Mouse (Mus musculus): ENCODE measurements at regions not wholly inside any gene's neighbourhood (a gene's known extent, or its start where the extent isn't known, plus 50 kb on each side); places are given as distances from the start of the nearest gene placed in this dataset.
A peak's percentile ranks its signal among the peaks of the same experiment; 100 is the strongest.

DNA sequence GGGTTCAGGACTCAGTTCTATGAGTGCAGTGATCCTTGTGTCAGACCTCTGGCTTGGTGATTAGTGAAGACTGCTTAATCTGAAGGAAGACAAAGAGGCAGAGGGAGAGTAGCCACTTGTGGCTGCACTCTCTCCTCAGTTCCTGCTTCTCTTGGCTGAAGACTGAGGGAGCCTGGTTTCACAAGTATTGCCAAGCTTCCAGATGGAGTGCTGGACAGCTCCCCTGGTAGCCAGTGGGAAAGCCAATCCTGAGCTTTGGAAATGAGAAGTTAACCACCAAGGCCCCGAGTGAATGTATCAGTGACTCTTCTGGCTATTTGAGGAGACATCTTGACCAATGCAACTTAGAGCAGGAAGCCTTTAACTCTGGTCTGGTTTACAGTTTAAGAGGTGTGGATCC, 279.9 kb upstream of the Adamts16 start:
- DNase-seq, result no peak

DNA sequence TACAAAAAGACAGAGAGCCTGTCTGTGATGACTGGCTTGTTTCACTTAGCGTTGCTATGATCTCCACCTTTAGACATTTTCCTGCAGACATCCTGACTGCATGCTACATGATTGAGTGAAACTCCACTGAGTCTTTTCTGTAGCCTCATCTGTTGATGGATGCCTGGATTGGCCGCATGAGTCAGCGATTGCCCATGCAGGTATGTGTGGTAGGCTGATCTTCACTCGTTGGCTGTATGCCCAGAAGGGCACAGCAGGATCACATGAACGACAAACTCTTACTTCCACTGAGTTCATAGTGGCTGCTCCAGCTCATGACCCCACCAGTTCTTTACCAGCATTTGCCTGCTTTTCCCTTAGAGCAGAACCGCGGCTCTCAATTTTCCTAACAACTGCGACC, 266.6 kb upstream of the Adamts16 start:
- DNase-seq, result peak; percentile 40

DNA sequence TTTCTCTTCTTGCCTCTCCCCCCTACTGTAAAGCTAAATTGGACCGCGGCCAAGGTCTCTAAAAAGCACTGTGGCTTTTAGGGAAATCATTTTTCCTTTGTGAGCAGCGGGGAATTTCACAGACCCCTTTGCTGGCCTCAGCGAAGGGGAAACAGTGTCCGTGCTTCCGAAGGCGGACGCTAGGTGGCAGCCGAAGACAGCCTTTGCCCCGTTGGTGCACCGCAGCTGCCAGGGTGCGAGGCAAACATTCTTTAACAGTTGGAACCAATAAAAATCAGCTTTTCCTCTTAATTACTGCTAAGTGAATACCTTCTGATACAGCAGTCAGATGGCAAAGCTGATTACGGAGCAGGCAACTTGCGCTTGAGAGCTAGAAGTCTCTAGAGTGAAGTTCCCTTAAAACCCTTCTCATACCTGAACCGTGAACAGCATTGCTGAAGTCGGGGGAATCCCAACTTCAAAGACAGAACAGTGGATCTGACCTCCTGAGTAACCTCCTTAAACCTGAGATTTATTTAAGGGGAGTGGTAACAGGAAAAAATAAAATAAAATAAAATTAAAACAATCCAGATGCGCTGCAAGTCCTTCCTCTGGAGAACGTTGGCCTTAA, 263.7 kb upstream of the Adamts16 start:
- DNase-seq, result peak; percentile 43

DNA sequence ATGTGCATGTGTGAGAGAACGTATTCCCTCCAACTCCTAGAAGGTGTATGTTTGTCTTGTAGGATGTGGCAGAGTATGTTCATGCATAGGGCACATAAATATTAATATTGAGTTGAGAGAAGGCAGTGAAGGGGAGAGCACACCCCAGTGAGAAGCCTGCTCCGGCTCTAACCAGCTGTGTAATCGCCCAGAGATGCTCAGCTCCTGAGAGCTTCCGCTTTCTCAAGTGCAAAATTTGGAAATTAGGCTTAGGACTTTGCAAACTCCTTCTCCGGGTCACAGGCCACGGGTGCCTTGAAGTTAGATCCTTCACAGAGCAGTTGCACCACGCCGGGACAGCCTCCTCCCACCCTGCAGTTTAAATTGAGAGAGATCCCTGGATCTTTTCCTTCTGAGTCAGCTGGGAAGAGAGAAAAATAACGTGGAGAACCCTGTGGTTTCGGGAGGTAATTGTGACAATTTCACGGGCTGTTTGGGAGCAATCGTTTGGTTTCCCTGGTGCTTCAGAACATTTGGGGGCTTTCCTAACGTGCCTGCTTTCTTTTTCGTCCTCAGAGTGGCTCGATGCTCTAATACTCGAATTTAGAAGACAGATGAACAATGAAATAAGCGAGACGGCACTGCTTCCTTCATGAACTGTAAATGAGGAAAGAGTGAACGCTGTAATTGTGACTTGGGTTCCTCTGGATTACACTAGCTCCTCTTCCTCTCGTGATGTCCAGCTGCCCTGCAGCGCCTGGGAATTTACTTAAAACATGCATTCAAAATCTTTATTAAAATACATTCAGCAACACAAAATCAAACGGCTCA, 263.0 kb upstream of the Adamts16 start:
- DNase-seq, result no peak

DNA sequence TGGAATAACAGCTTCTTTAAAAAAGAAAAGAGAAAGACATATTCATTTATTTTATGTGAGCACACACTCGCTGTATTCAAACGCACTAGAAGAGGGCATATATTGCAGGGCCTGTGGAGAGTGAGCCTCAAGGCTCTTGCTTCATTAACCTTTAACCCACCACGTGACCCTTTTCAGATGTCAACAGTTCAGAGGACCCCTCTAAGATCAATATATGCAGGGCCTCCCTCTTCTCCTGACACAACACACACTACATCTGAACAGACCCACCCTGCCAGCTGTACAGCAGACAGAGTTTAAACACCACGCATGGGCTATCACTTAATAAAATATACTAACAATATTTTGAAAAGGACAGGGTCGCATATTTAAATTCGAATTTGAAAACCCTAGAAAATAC, 242.7 kb upstream of the Adamts16 start:
- no peak for DNase-seq

DNA sequence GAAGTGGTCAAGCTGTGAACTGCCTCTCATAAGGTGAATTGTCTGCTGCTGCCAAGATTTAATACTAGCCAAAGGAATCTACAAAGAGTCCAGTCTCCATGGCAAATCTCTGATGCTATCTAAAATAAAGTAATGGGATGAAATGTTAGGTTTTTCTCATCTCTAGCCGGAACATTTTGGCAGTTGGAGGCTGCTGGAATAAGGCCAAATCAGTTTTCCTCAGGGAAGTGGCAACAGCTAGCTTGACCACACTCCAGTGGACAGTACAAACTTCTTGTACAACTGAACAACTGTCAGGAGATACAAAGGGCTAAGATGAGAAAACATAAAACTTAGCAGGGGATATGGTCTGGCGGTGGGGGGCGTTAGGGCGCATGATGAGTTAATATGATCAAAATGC, 234.3 kb upstream of the Adamts16 start:
- DNase-seq, result no peak

DNA sequence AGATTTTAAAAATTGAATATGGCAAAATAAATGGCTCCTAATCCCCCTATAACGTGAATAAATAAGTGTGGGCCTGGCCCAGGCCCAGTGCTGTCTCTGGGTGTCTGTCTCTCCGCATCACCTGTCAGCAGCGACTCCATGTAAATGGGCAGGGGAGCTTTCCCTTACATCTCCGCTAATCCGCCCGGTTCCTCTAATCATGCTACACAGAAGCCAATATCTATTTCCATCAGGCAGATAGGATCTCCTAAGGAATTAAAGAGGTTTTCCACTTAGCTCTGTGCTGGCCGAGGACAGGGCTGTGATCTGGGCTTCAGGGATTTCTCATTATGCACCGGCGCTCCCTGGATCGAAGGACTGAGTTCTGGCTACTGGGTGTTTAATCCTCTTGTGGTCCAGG, 232.4 kb upstream of the Adamts16 start:
- DNase-seq, result no peak

DNA sequence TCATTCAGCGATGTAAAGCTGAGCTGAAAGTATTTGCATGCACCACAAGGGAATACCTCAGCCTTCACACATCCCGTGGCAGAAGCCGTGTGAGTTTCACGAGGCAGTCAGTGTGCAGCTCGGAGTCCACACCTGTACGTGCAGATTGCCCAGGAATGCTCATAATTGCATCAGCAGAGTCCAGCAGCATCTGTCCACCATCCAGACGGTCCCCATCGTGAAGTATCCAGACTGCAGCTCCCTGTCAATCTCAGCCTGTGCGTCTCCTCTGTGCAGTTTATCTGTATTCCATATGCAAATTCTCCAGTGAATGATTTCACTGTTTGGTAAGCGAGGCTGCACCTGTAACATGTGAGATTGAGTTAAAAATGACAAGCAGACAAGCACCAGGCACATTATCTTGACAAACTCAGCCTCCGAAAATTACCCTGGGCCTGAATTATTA, 227.2 kb upstream of the Adamts16 start:
- DNase-seq, result no peak

DNA sequence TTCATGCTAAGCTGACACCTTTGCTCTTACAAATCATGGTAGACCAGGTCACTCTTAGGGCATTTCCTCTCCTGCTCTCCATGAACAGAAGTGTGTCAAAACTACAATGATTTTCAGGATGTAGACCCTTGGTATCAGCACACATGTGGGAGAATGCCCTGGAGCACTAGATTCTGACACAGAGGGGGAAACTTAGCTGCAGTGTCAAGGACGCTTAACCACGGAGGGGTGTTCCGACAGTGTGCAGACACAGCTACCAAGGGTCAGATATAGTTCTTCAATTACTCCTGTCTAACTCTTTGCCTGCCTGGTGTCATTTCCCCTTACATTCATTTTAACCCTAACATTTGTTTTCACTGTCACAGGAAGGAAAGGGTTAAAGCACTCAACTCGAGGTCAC, 226.4 kb upstream of the Adamts16 start:
- no peak for DNase-seq

DNA sequence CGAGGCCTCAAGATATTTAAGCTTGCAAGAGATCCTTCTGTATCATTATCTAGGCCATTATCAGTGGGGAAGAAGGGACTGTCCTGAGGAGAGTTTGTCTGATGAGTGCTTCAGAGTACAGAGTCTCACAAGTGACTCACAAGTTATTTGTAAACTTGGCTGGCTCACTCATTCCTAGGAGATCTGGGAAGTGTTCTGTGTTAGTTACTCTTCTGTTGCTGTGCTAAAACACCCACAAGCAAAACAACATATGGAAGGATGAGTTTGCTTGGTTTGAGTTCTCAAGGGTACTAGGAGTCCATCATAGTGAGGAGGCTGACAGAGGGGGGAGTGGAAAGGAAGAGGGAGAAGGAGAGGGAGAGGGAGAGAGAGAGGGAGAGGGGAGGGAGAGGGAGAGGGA, 224.0 kb upstream of the Adamts16 start:
- DNase-seq, result no peak

DNA sequence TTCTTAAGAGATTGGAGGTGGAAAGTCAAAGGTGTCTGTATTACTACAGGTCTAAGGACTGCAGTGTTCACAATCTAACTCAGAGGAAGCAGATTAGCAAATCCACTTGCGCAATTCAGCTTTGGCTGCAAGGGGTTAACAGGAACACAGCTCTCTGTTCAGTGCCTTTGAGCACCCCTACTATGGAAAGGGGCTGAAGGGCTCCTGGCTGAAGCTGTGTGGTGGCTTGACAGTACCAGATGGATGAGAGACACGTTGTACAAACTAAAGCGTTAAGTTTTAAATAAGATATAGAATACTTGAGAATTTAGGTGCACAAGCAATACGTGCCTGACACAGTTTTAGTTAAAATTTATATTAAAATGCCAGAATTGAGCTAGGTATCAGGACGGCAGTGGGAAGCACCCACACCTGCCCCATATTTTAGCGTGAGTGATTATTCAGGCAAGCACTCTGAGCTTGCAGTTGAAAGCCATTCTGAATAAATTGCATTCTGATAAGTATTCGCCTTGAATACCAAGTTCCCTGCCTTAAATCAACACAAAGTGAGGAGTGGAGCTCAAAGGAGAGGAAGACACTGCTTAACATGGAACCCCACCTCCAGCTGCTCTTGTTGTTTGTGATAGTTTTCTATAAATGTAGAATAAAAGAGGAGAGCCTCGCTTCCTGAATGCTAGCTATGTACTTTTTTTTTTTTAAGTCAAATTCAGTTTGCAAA, 223.1 kb upstream of the Adamts16 start:
- no peak for DNase-seq

DNA sequence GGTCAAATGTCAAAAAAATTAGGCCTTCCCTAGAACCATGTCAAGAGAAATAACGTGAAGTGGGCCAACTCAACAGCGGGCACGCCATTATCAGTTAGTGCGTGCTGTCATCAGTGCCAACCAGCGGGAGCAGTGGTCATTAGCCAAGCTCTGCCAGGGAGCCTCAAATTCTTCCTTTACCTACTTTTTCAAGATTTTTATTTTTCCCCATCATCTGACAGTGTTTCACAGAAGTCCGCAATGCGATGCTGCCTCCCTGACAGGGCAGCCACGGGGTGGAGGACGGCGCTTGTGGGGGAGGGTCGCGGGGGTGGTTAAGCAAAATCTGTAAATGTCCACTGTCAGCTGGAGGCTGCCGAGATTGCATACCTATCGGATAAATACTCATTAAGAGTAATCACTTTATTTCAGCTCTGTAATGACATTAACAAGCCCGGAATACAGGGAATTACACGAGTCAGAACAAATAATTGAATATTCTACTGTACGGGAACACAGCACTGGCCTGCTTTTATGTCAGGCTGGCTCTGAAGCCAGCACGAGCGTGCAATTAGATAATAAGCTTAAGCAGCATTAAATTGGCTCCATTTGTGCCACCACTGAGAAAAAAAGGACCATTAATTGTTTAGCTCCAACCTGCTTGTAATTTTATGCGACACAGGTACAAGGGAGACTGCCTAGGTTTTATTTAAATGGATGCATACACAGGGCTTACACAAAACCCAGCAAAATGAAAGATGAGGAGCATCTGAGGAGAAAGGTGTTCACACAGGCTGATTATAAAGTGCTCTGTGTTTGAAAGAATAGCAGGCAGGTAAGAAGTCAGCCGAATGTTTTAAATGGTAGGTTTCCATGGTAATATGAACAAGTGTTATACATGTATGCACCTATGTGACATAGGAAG, 212.0 kb upstream of the Adamts16 start:
- DNase-seq, result no peak

DNA sequence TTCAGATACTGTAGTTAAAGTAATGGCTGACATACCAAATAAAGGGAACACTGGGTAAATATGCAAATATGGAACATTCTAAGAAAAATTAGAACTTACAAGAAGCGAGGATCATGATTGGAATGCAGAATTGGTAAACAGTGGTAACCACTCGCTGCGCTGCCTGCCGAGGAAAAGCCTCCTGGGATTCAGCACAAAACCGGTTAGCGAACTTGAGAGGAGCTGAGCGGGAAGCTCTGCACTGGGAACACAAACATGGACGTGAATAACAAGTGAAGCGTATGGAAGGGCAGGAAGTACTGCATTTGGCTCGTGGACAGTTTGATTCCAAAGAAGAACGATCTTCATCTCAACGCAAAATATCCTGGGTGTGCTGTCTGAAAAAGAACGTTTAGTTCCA, 209.0 kb upstream of the Adamts16 start:
- no peak for DNase-seq

DNA sequence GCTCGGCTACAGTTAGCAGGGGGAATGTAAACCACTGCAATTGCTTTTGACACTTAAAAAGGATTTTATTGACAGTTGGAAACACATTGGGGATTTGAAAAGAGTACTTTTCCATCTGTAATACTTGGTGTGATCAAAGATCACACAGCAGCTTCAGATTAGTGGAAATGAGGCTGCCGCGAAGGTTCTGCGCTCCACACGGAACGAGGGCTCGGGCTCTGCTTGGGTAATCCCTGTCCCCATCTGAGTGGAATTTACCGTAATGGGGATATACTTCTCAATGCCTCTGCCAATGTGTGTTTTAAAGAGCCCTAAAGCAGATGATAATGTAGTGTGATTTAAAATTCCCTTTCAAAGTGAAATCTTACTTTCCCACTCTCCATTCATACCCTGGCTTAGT, 194.4 kb upstream of the Adamts16 start:
- no peak for DNase-seq

DNA sequence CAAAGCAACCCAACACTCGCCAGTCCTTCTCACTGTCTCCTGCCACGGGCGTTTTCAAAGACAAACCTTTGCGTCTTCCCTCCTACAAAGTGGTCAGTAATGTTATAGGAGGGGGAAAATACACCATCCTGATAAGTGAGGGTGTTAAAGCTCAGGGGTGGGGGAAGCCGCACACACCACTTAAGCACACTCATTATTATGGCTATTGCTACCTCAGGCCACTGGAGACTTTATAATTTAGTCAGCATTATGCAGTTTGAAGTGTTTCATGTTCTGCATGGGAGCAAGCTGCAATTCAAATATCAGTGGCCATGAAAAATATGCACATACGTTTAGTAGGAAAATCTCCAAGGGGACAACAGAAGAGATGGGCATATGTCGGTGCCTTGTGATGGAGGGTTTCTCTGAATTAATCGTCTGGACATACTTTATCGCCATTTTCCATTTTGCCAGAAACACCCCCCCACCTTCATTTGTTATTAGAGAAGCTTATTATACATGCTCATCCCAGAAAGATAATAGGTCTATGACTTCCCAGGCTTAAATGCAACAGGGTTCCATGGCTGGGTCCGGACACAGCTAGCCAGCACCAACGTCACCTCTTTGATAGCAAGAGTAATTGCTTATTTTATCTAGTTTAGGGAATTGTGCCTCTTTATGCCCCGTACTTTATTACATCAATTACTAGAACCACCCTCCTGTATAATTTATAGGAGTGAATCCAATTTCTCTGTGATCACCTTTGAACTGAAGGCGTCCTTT, 193.5 kb upstream of the Adamts16 start:
- DNase-seq, result no peak

DNA sequence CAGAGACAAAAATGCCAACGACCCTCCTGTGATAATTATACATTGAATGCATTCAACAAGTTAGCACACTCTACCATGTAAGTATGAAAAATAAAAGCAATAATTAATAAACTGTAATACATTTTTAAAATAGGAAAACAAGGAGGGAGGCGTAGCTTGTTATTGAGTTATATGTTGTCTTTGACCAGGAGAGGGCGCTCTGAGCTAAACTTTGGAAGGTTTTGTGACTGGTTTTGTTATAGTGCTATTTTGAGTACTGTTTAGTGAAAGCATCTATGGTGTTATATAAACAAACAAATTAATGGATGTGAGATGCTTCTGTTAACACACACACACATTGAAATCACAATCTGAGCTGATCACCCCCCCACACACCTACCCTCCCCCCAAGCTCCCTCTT, 166.6 kb upstream of the Adamts16 start:
- DNase-seq, result peak; percentile 20

DNA sequence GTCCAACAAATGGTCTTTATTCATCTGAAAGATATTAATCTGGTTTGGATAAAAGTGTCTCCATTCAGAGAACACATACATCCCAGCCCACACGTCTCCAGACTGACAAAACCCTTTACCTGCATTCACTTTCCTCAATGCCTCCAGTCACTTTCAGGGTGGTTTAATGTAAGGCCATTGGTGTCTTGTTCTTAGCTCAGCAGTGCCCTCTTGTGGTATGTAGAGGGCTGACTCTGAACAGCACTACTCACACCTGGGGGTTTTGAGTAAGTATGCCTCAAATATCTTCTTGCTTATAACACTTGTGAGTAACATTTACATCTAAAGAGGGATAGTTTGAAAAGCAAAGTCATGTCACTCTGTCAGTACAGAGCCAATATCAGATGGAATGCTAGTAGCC, 164.5 kb upstream of the Adamts16 start:
- peak; percentile 65 for DNase-seq

DNA sequence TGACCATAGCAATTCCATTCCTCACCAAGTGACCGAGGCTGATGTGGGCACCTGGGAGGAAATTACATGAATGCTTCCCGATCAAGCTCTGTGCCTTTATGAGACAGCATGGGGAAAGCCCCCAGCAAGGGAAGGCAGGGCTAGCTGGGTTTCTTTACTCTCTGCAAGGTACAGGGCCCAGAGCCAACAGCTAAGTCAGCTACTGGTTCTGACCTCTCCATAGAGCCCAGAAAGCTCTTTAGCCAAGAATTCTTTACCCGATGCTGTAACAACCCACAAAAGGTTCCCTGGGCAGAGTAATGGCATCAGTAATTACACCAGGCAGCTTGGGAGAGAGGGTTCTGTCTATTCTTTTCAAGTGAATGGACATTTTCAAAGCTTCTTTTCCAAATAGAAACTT, 161.9 kb upstream of the Adamts16 start:
- DNase-seq, result no peak

DNA sequence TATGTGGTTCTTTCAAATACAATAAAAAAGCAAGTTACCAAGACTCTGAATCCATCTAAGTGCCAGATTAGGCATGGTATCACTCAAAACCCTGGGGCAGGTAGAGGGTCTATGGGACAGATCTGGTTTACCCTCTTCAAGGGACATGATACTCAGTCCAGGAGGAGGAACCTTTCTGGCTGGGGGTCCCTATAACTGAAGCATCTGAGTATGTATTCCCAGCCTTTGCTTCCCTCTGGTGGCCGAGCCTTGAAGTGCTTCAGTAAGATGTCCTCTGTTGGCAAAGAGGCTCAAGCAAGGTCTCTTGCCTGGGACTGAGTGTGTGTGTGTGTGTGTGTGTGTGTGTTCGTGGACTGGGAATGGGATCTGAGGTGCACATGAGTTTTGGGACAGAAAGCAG, 159.7 kb upstream of the Adamts16 start:
- DNase-seq, result peak; percentile 57

DNA sequence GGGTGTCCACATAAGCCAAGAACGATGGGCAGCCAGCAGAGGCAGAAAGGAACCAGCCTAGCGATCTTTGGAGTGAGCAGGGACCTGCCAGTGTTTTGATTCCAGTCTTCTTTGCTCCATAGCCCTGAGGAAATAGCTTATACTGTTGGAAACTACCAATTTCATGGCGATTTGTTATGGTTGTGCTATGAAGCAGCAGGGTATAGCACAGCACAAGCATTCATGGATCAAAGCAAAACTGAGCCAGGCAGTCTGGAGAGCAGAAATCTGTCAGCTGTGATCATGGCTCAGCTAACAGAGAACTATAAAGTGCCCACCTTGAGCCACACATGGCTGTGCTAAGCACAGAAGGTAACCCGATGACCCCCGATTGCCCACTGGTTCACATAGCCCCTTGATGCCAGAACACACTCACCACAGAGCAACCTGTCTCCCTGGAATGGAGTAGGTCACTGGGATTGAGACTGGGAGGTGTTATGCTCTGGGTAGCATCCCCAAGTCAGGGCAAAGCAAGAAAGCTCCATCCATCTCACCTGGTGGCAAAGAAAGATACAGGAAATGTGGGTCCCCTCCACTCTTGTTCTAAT, 158.9 kb upstream of the Adamts16 start:
- DNase-seq, result no peak

DNA sequence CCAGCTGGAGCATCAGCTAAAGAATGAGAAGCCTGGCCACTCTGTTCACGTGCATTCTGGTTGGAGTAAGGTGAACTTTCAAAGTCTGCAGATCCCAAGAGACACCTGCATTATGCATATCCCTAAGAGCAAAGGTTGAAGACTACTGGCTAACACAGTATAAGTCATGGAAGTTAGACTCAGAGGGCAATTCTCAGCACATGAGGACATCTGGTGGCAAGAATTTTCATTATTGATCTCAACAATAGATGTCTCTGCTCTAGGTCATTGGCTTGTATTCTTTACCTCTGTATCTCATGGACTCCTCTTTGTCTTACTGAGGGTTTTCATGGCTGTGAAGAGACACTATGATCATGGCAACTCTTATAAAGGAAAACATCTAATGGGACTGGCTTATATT, 151.9 kb upstream of the Adamts16 start:
- peak; percentile 43 for DNase-seq

Data from kidney, adult 9 months (tissue).